Mouse (Mus musculus): ENCODE results near the gene Trim13. TPM values are rescaled to one million over a fixed set of nuclear protein-coding genes. Genes with fewer than 3 reads are reported as not detected.

The Trim13 gene
- polyA plus RNA-seq, 1 experiment from 2014 or later = 13.5 TPM

GRCm38 (mm10) chr14:61613319-61613718 lies 15.3 kb downstream of the Trim13 start:
- Histone ChIP-seq H3K27ac (ENCODE audit: poor library complexity, severe bottlenecking) (no peak overlapping the region), H3K4me1 (replicated peaks) (no peaks in the 10 kb centered on the region), H3K9ac (no peak overlapping the region), H3K36me3 (no peaks in the 10 kb centered on the region), H3K9me3 (replicated peaks) (no peaks in the 10 kb centered on the region), H3K4me2 (no peak overlapping the region), H3K27me3 (replicated peaks) (no peaks in the 10 kb centered on the region), H3K4me3 (no peak overlapping the region)
- WGBS = 90% methylated on average over 2 of the region's 2 CpGs
- ATAC-seq (ENCODE audit: insufficient number of reproducible peaks, low FRiP score) = no peak

- Histone ChIP-seq H3K27me3 (replicated peaks) (no peaks in the 10 kb centered on the region), H3K4me1 (replicated peaks) (no peaks in the 10 kb centered on the region), H3K4me3 (no peak overlapping the region), H3K9ac (no peak overlapping the region), H3K36me3 (peaks cover 10% of the 10 kb centered on the region), H3K4me2 (no peak overlapping the region), H3K9me3 (replicated peaks) (no peaks in the 10 kb centered on the region), H3K27ac (ENCODE audit: poor library complexity, severe bottlenecking) (no peak overlapping the region)
- no peak for ATAC-seq (ENCODE audit: insufficient number of reproducible peaks, low FRiP score)
- WGBS = 92% methylated on average over 2 of the region's 2 CpGs
Measured at GRCm38 (mm10) chr14:61620371-61620770, 22.3 kb downstream of the Trim13 start.

- no peaks in the 10 kb centered on the region for H3K4me1 ChIP-seq (replicated peaks)
- peaks cover 17% of the 10 kb centered on the region for H3K36me3 ChIP-seq
- H3K9ac ChIP-seq = no peak overlapping the region
- no peak overlapping the region for H3K27ac ChIP-seq (ENCODE audit: poor library complexity, severe bottlenecking)
- no peak overlapping the region for H3K4me2 ChIP-seq
- no peak overlapping the region for H3K4me3 ChIP-seq
- ATAC-seq (ENCODE audit: insufficient number of reproducible peaks, low FRiP score) = no peak
- H3K9me3 ChIP-seq (replicated peaks) = no peaks in the 10 kb centered on the region
- no peaks in the 10 kb centered on the region for H3K27me3 ChIP-seq (replicated peaks)
Measured at GRCm38 (mm10) chr14:61635969-61636368, 37.9 kb downstream of the Trim13 start.

GRCm38 (mm10) chr14:61642668-61643067 lies 44.6 kb downstream of the Trim13 start:
- no peak overlapping the region for H3K27ac ChIP-seq (ENCODE audit: poor library complexity, severe bottlenecking)
- WGBS = 64% methylated on average over 1 of the region's 1 CpGs
- H3K27me3 ChIP-seq (replicated peaks) = no peaks in the 10 kb centered on the region
- H3K4me3 ChIP-seq = no peak overlapping the region
- H3K4me1 ChIP-seq (replicated peaks) = no peaks in the 10 kb centered on the region
- H3K4me2 ChIP-seq = no peak overlapping the region
- no peaks in the 10 kb centered on the region for H3K9me3 ChIP-seq (replicated peaks)
- ATAC-seq (ENCODE audit: insufficient number of reproducible peaks, low FRiP score) = no peak
- no peak overlapping the region for H3K9ac ChIP-seq
- H3K36me3 ChIP-seq = no peaks in the 10 kb centered on the region

- no peak overlapping the region for H3K27ac ChIP-seq (ENCODE audit: poor library complexity, severe bottlenecking)
- H3K4me3 ChIP-seq = no peak overlapping the region
- peaks cover 5% of the 10 kb centered on the region; the same call in 1 of the 2 replicates for H3K4me1 ChIP-seq (replicated peaks)
- H3K36me3 ChIP-seq = no peaks in the 10 kb centered on the region
- no peak overlapping the region for H3K4me2 ChIP-seq
- no peaks in the 10 kb centered on the region for H3K9me3 ChIP-seq (replicated peaks)
- no peaks in the 10 kb centered on the region for H3K27me3 ChIP-seq (replicated peaks)
- WGBS = 24% methylated on average over 1 of the region's 1 CpGs
- ATAC-seq (ENCODE audit: insufficient number of reproducible peaks, low FRiP score) = no peak
- no peak overlapping the region for H3K9ac ChIP-seq
Measured at GRCm38 (mm10) chr14:61645547-61645946, 47.5 kb downstream of the Trim13 start.

GRCm38 (mm10) chr14:61647182-61647880 lies 49.3 kb downstream of the Trim13 start:
- Histone ChIP-seq H3K9ac (peak overlapping the region; percentile 99), H3K9me3 (replicated peaks) (no peaks in the 10 kb centered on the region), H3K27ac (ENCODE audit: poor library complexity, severe bottlenecking) (peak overlapping the region; percentile 99), H3K27me3 (replicated peaks) (no peaks in the 10 kb centered on the region), H3K4me1 (replicated peaks) (peaks cover 8% of the 10 kb centered on the region), H3K36me3 (no peaks in the 10 kb centered on the region), H3K4me3 (peak overlapping the region; percentile 97), H3K4me2 (peak overlapping the region; percentile 94)
- WGBS = under 1% methylated on average over 24 of the region's 24 CpGs
- no peak for ATAC-seq (ENCODE audit: insufficient number of reproducible peaks, low FRiP score)

- H3K4me2 ChIP-seq = peak overlapping the region; percentile 94
- H3K27ac ChIP-seq (ENCODE audit: poor library complexity, severe bottlenecking) = peak overlapping the region; percentile 99
- peaks cover 8% of the 10 kb centered on the region for H3K4me1 ChIP-seq (replicated peaks)
- peak; percentile 83 for ATAC-seq (ENCODE audit: insufficient number of reproducible peaks, low FRiP score)
- H3K27me3 ChIP-seq (replicated peaks) = no peaks in the 10 kb centered on the region
- no peaks in the 10 kb centered on the region for H3K36me3 ChIP-seq
- peak overlapping the region; percentile 99 for H3K9ac ChIP-seq
- peak overlapping the region; percentile 97 for H3K4me3 ChIP-seq
- no peaks in the 10 kb centered on the region for H3K9me3 ChIP-seq (replicated peaks)
- WGBS = under 1% methylated on average over 88 of the region's 95 CpGs
Measured at GRCm38 (mm10) chr14:61647881-61648684, 50.0 kb downstream of the Trim13 start.

GRCm38 (mm10) chr14:61648685-61649504 lies 50.8 kb downstream of the Trim13 start:
- peaks cover 8% of the 10 kb centered on the region for H3K4me1 ChIP-seq (replicated peaks)
- peak; percentile 92 for ATAC-seq (ENCODE audit: insufficient number of reproducible peaks, low FRiP score)
- no peaks in the 10 kb centered on the region for H3K9me3 ChIP-seq (replicated peaks)
- H3K9ac ChIP-seq = peak overlapping the region; percentile 99
- H3K4me2 ChIP-seq = peak overlapping the region; percentile 94
- peak overlapping the region; percentile 99 for H3K27ac ChIP-seq (ENCODE audit: poor library complexity, severe bottlenecking)
- peak overlapping the region; percentile 97 for H3K4me3 ChIP-seq
- WGBS = 1% methylated on average over 62 of the region's 62 CpGs
- H3K36me3 ChIP-seq = no peaks in the 10 kb centered on the region
- no peaks in the 10 kb centered on the region for H3K27me3 ChIP-seq (replicated peaks)

- Histone ChIP-seq H3K36me3 (no peaks in the 10 kb centered on the region), H3K4me2 (peak overlapping the region; percentile 26), H3K9ac (no peak overlapping the region), H3K27me3 (replicated peaks) (no peaks in the 10 kb centered on the region), H3K27ac (ENCODE audit: poor library complexity, severe bottlenecking) (peak overlapping the region; percentile 38; the same call in 1 of the 2 replicates), H3K4me1 (replicated peaks) (peaks cover 15% of the 10 kb centered on the region), H3K9me3 (replicated peaks) (no peaks in the 10 kb centered on the region), H3K4me3 (no peak overlapping the region)
- WGBS = 33% methylated on average over 9 of the region's 9 CpGs
- no peak for ATAC-seq (ENCODE audit: insufficient number of reproducible peaks, low FRiP score)
Measured at GRCm38 (mm10) chr14:61650291-61650960, 52.4 kb downstream of the Trim13 start.
